ENCODE assay signal across 9 mouse cellular contexts in the genomic region with DNA sequence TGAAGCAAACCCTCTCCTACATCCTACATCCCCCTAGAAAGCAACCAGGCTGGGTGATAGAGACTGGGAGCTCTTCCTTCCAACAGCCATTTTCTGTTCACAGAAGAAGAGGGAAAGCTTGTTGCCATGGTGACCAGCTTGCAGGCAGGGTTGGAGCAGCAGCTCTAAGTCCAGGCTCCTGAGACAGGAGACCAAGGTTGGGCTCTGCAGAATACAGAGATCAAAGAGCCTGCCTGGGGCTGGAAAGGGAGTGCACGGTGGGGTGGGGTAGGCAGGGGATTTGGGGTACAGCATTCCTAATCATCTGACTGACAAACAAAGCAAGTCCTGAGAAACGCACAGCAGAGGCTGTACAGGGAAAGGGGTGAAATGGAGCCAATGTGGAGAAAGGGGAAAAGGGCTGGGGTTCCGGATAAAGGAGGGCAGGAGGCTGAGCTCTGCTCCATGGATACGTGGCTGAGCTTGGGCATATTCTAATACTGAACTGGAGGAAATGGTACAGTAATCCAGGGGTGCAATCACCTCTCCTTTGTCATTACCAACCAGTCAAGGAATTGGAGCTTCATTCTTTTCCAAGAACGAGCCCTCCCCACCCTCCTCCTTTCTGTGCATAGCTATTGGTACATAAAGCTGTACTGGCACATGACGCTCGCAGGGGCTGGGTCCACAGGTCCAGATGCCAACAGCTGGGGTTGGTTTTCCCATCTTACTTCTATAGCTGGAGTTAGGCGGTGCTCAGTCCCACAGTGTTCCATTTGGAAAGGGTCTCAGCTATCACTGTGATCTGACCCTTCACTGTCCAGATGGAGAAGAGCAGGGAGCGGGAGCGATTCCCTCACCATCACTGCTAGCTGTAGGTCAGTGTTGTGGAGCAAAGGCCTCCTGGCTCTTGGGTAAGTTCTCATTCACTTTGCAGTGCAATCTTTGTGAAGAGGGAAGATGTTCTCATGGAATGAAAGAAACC.
DNase-seq lines count a peak whose midpoint lies in the region; ATAC-seq lines count a peak whose summit lies in the region.
"Had no signal": no experiment of that assay in that cellular context is flagged by ENCODE, and none has a peak within 500 bp of the region (broad histone marks: within the 10 kb centered on the region; RNA-seq: fewer than 3 reads in every experiment).

No protein-coding gene starts in this region.

- H3K4me1 ChIP-seq in neural tube, embryonic 14.5 days (ENCODE audit: control insufficient read depth, insufficient read depth, low read length), result peaks cover 43% of the 10 kb centered on the region

- no peaks in the 10 kb centered on the region for H3K9me3 ChIP-seq in neural tube, embryonic 14.5 days (ENCODE audit: control insufficient read depth, low read length)

- DNase-seq in kidney, postnatal 10 days, result peak; percentile 15
- no peak for DNase-seq in kidney, postnatal 25 days
- peak; percentile 43 for DNase-seq in cerebellum, adult 8-10 months
- peak; percentile 59 for DNase-seq in forelimb bud, embryonic 11.5 days (ENCODE audit: low read depth, low spot score)
- peak; percentile 56 to 58 for DNase-seq in layer of hippocampus, postnatal 36 days
- no peak for DNase-seq in spleen, postnatal 4 days (ENCODE audit: low spot score in 2 of 2)

- peaks cover 23% of the 10 kb centered on the region for H3K36me3 ChIP-seq in neural tube, embryonic 14.5 days (ENCODE audit: control insufficient read depth, insufficient read depth, low read length)

- no peak overlapping the region for H3K9ac ChIP-seq in neural tube, embryonic 14.5 days (replicated peaks; ENCODE audit: low read depth, low read length)

- peak; percentile 89 for ATAC-seq in neural tube, embryonic 14.5 days (ENCODE audit: low read depth)
- no peak for ATAC-seq in megakaryocyte progenitor cell, adult 5-6 weeks (replicated peaks; ENCODE audit: poor library complexity)
- ATAC-seq: Patski had no signal

- no peaks in the 10 kb centered on the region for H3K27me3 ChIP-seq in neural tube, embryonic 14.5 days (ENCODE audit: control insufficient read depth, insufficient read depth, low read length)
- H3K27me3 ChIP-seq: Patski had no signal

- 47% methylated on average over 10 of the region's 10 CpGs for WGBS in neural tube, embryonic 14.5 days

- no peak overlapping the region for H3K4me2 ChIP-seq in neural tube, embryonic 14.5 days (ENCODE audit: low read depth, low read length)

- peak overlapping the region; percentile 57 for H3K27ac ChIP-seq in neural tube, embryonic 14.5 days (ENCODE audit: low read depth, low read length)

- no peak overlapping the region for H3K4me3 ChIP-seq in neural tube, embryonic 14.5 days (ENCODE audit: low read depth, low read length)

Comparison
In these comparisons a context has a peak if more than half of its experiments do, and no peak if none do; other contexts are left out.
1. DNase-seq: peak in kidney, postnatal 10 days (single experiment), cerebellum, adult 8-10 months (single experiment), forelimb bud, embryonic 11.5 days (single experiment) and layer of hippocampus, postnatal 36 days (2 of 2); none in kidney, postnatal 25 days (0 of 2) and spleen, postnatal 4 days (0 of 2).